Mouse (Mus musculus) right cerebral cortex, postnatal 10 days (tissue): ENCODE results near the gene Grhpr.
"Not testable (repeated sequence)": the region's sequence is repeated elsewhere in the genome, so short reads cannot be mapped to it uniquely, and the experiment has no call there.

ENCODE experiments used
- DNase-seq, 2 experiments: peaks; one replicate each; pipeline ENCODE4 v3.0.0; 2021; ENCODE audit warnings: low spot score in 2 of 2

Gene Grhpr

GRCm38 (mm10) chr4:44974331-44974730, 6.9 kb upstream of the Grhpr start:
- no peak for DNase-seq

GRCm38 (mm10) chr4:44976026-44976615, 5.1 kb upstream of the Grhpr start:
- DNase-seq, result no peak

GRCm38 (mm10) chr4:44976921-44977710, 4.1 kb upstream of the Grhpr start:
- DNase-seq, result no peak

- DNase-seq, result no peak
Observed at GRCm38 (mm10) chr4:44978175-44978574, 3.0 kb upstream of the Grhpr start.

- DNase-seq, result no peak
Observed at GRCm38 (mm10) chr4:44979794-44980338, 1.3 kb upstream of the Grhpr start.

- no peak for DNase-seq
Observed at GRCm38 (mm10) chr4:44981974-44982287, 736 bp downstream of the Grhpr start.

- no peak for DNase-seq
Observed at GRCm38 (mm10) chr4:44982440-44983130, 1.4 kb downstream of the Grhpr start.

- DNase-seq, result no peak
Observed at GRCm38 (mm10) chr4:44983131-44983740, 2.0 kb downstream of the Grhpr start.

- no peak for DNase-seq
Observed at GRCm38 (mm10) chr4:44990560-44990959, 9.4 kb downstream of the Grhpr start.

GRCm38 (mm10) chr4:44992330-44992729, 11.1 kb downstream of the Grhpr start:
- DNase-seq, result not testable (repeated sequence)

- DNase-seq, result not testable (repeated sequence)
Observed at GRCm38 (mm10) chr4:44993179-44993578, 12.0 kb downstream of the Grhpr start.

- no peak for DNase-seq
Observed at GRCm38 (mm10) chr4:44993847-44994246, 12.7 kb downstream of the Grhpr start.

GRCm38 (mm10) chr4:44994776-44995175, 13.6 kb downstream of the Grhpr start:
- DNase-seq, result no peak

GRCm38 (mm10) chr4:44998071-44998470, 16.9 kb downstream of the Grhpr start:
- DNase-seq, result no peak

- no peak for DNase-seq
Observed at GRCm38 (mm10) chr4:45000001-45000400, 18.8 kb downstream of the Grhpr start.

- DNase-seq, result no peak
Observed at GRCm38 (mm10) chr4:45005452-45005851, 24.3 kb downstream of the Grhpr start.

GRCm38 (mm10) chr4:45010806-45011415, 29.7 kb downstream of the Grhpr start:
- peak in 1 of 2 experiments; percentile 49 for DNase-seq

- no peak for DNase-seq
Observed at GRCm38 (mm10) chr4:45011581-45012104, 30.4 kb downstream of the Grhpr start.

- DNase-seq, result peak; percentile 100
Observed at GRCm38 (mm10) chr4:45012105-45012975, 31.1 kb downstream of the Grhpr start, which contains the start of gene Zbtb5. Zbtb5 (minus strand) TSS chr4:45012412.

GRCm38 (mm10) chr4:45013031-45013431, 31.8 kb downstream of the Grhpr start:
- DNase-seq, result no peak
